Mouse (Mus musculus) megakaryocyte, embryonic 14.5 days (primary cell): ENCODE measurements around the gene Large2. TPM values are rescaled to one million over a fixed set of nuclear protein-coding genes. Genes with fewer than 3 reads are reported as not detected.

Experiments
- H3K27me3 ChIP-seq: replicated peaks from 2 replicates; pipeline ENCODE3; 2012; ENCODE audit warnings: inconsistent platforms
- H3K36me3 ChIP-seq: replicated peaks from 2 replicates; pipeline ENCODE3; 2012; ENCODE audit warnings: low read length, inconsistent platforms, mixed read lengths
- H3K4me1 ChIP-seq: 2 replicates; pipeline ENCODE4 v1.6.1; 2012; ENCODE audit warnings: inconsistent platforms
- H3K4me3 ChIP-seq: replicated peaks from 2 replicates; pipeline ENCODE3; 2012; ENCODE audit warnings: moderate library complexity, mild to moderate bottlenecking, inconsistent platforms
- H3K9me3 ChIP-seq: 2 replicates; pipeline ENCODE4 v1.6.1; 2012; ENCODE audit warnings: inconsistent platforms
- FLI1 ChIP-seq: IDR thresholded peaks from 2 replicates; pipeline ENCODE4 v1.6.1; 2012; ENCODE audit warnings: low read length, inconsistent platforms, mixed read lengths
- GATA1 ChIP-seq: IDR thresholded peaks from 3 replicates; pipeline ENCODE4 v1.6.1; 2012; ENCODE audit warnings: mixed read lengths, low read length, inconsistent platforms, borderline replicate concordance
- polyA plus RNA-seq: library from polyadenylated mRNA; stranded (reverse); fragments of >175 nt; gene quantifications from 2 replicates; pipeline ENCODE4 v1.2.3, GENCODE M21; 2012; ENCODE audit warnings: low replicate concordance; ENCODE audit not compliant: insufficient read depth

The Large2 gene
- polyA plus RNA-seq, 1 experiment = not detected

GRCm38 (mm10) chr2:92372767-92373436, 1.8 kb downstream of the Large2 start:
- H3K27me3 ChIP-seq = peaks cover 42% of the 10 kb centered on the region

DNA sequence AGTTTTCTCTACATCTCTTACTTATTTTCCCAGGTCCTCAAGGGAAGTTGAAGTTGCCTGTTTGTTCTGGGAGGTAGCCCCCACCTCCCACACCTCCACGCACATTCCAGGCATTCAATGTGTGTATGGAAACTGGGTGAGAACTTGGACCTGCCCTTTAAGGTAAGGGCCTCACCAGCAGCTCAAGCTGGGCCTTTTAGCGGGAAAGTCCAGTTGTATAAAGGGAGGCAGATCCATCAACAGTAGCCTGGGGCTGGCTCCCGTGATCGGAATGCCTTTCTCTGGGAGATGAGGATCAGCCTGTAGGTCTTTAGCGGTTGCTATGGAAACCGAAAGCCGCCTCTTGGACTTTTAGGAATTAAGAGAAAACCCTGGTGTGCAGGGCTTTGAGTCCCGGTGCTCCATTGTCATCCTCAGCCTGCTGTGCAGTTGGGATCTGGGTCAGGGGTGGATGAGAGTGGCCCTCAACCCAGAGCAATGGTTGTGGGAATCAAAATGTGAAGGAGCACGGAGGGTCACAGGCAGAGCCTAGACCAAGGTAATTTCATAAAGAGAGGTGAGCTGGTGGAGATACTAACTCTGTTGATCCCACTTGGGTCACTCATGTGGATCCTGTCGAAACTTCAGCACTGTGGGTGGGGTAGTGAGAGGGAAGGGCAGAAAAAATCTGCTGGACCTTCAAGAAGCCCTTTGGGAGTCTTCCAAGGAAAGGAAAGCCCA, 2.5 kb downstream of the Large2 start:
- peaks cover 46% of the 10 kb centered on the region for H3K27me3 ChIP-seq
- H3K4me1 ChIP-seq = peaks cover 55% of the 10 kb centered on the region
- no peak for TF ChIP-seq GATA1
- no peak for TF ChIP-seq FLI1

More at GRCm38 (mm10) chr2:92372767-92373436, 1.8 kb downstream of the Large2 start:
- Histone ChIP-seq H3K4me3 (no peak overlapping the region), H3K4me1 (peaks cover 57% of the 10 kb centered on the region), H3K36me3 (peaks cover 12% of the 10 kb centered on the region), H3K9me3 (no peaks in the 10 kb centered on the region)
- TF ChIP-seq FLI1 (no peak), GATA1 (no peak)

GRCm38 (mm10) chr2:92370821-92371805, 3.6 kb downstream of the Large2 start:
- H3K27me3 ChIP-seq = peaks cover 48% of the 10 kb centered on the region
- H3K36me3 ChIP-seq = no peaks in the 10 kb centered on the region
- peak overlapping the region; percentile 86 for H3K4me3 ChIP-seq
- H3K4me1 ChIP-seq = peaks cover 47% of the 10 kb centered on the region
- TF ChIP-seq GATA1 (no peak), FLI1 (no peak)
- H3K9me3 ChIP-seq = no peaks in the 10 kb centered on the region

More for the DNA sequence above, 2.5 kb downstream of the Large2 start:
- H3K36me3 ChIP-seq = peaks cover 4% of the 10 kb centered on the region
- no peaks in the 10 kb centered on the region for H3K9me3 ChIP-seq
- H3K4me3 ChIP-seq = no peak overlapping the region

GRCm38 (mm10) chr2:92370375-92370774, 4.3 kb downstream of the Large2 start:
- Histone ChIP-seq H3K4me1 (peaks cover 41% of the 10 kb centered on the region), H3K27me3 (peaks cover 48% of the 10 kb centered on the region), H3K4me3 (peak overlapping the region; percentile 86), H3K36me3 (no peaks in the 10 kb centered on the region), H3K9me3 (no peaks in the 10 kb centered on the region)
- no peak for TF ChIP-seq GATA1
- no peak for TF ChIP-seq FLI1

DNA sequence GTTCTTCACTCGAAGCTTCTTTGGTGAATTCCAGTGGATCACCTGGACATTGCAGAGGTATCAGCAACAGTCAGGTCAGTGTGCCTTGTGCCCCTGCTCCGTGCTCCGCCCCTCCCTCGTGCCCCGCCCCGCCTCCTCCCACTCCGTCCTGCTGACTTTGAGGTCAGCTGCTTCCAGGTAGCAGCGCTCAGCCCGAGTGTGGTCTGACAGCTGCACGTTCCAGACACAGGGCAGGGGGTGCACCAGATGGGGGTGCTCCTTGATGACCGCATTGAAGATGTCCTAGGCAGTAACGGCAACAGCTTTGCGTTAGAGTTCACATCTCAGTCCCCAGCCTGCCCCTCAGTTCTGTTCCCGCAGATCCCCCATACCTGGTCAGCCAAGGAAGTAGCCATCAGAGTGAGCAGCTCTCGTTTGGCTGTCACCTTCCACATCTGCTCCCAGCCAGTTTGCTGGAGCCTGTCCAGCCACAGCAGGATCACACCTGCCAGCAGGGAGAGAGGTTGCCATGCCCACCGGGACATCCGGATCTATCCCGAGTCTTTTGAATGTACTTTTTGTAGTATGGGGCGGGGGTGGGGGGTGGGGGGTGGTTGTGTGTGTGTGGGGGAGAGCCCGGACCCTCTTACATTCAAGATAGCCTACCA, 7.2 kb downstream of the Large2 start:
- TF ChIP-seq FLI1 = no peak
- no peak for TF ChIP-seq GATA1
- Histone ChIP-seq H3K4me3 (peak overlapping the region; percentile 18), H3K36me3 (peaks cover 21% of the 10 kb centered on the region), H3K9me3 (no peaks in the 10 kb centered on the region), H3K4me1 (peaks cover 22% of the 10 kb centered on the region), H3K27me3 (peaks cover 44% of the 10 kb centered on the region)

DNA sequence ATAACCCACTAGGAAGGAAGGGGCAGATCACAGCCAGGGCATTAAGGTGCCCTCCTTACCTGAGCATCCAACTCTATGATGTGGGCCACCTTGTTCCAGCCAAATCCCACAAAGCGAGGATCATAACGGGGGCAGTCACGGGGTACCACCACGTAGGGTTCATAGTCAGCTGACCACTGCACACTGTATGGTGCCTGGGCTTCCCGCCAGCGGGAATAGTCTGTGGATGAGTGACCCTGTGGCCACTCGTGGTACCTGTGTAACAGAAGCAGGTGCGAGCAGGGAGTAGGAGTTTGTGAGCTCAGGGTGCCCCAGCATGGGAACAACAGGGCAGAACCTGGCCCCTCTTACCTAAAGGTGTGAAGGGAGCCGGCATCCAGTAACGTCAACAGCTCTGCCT, 9.1 kb downstream of the Large2 start:
- Histone ChIP-seq H3K36me3 (peaks cover 39% of the 10 kb centered on the region), H3K9me3 (no peaks in the 10 kb centered on the region), H3K4me3 (no peak overlapping the region), H3K27me3 (peaks cover 26% of the 10 kb centered on the region), H3K4me1 (peaks cover 13% of the 10 kb centered on the region)
- TF ChIP-seq GATA1 = no peak
- no peak for TF ChIP-seq FLI1

DNA sequence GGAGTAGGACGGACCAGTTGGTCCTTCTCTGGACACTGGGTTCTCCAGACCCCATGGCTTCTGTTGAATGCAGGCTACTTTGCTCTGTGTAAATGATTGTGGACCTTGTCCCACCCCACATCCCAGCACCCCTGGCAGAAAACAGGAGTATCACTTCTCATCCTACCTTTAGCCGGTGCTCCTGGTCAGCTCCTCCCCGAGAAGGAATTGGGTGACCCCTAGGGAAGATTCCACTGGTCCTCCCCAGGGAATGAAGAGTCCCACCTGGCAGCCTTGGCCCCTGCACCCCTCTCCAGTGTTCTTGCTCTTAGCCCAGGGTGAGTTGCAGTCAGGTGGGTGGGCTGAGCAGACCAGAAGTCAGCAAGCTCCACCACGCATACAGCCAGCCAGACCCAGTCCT, 10.6 kb downstream of the Large2 start:
- Histone ChIP-seq H3K4me3 (no peak overlapping the region), H3K4me1 (peaks cover 3% of the 10 kb centered on the region; the same call in 1 of the 2 replicates), H3K36me3 (peaks cover 54% of the 10 kb centered on the region), H3K27me3 (peaks cover 11% of the 10 kb centered on the region), H3K9me3 (no peaks in the 10 kb centered on the region)
- no peak for TF ChIP-seq FLI1
- TF ChIP-seq GATA1 = no peak

- TF ChIP-seq GATA1 (no peak), FLI1 (no peak)
Observed at GRCm38 (mm10) chr2:92362571-92363228, 12.0 kb downstream of the Large2 start.

More at GRCm38 (mm10) chr2:92362571-92363228, 12.0 kb downstream of the Large2 start:
- Histone ChIP-seq H3K36me3 (peaks cover 68% of the 10 kb centered on the region), H3K27me3 (peaks cover 6% of the 10 kb centered on the region), H3K9me3 (no peaks in the 10 kb centered on the region), H3K4me1 (peaks cover 3% of the 10 kb centered on the region; the same call in 1 of the 2 replicates), H3K4me3 (no peak overlapping the region)
